Mouse (Mus musculus) midbrain, embryonic 10.5 days (tissue): ENCODE data around the gene Rhoj. TPM values are rescaled to one million over a fixed set of nuclear protein-coding genes. Genes with fewer than 3 reads are reported as not detected.

ENCODE experiments used
- DNase-seq: peaks from one replicate; pipeline ENCODE4 v3.0.0-alpha.2; 2017; ENCODE audit warnings: low spot score
- H3K27ac ChIP-seq: fragments of 300-500 bp; sonication (generic); replicated peaks from 2 replicates; pipeline ENCODE4 v1.5.1; 2016; ENCODE audit warnings: mild to moderate bottlenecking
- H3K27me3 ChIP-seq: fragments of 300-500 bp; sonication (generic); 2 replicates; pipeline ENCODE4 v1.6.1; 2016; ENCODE audit warnings: low read depth, mild to moderate bottlenecking; ENCODE audit not compliant: poor library complexity, severe bottlenecking
- H3K36me3 ChIP-seq: fragments of 300-500 bp; sonication (generic); 2 replicates; pipeline ENCODE4 v1.6.1; 2016; ENCODE audit warnings: mild to moderate bottlenecking, moderate library complexity
- H3K4me1 ChIP-seq: fragments of 300-500 bp; sonication (generic); 2 replicates; pipeline ENCODE4 v1.6.1; 2016
- H3K4me3 ChIP-seq: fragments of 300-500 bp; sonication (generic); 2 replicates; pipeline ENCODE4 v1.5.1; 2016; ENCODE audit warnings: mild to moderate bottlenecking, moderate library complexity
- H3K9me3 ChIP-seq: fragments of 300-500 bp; sonication (generic); replicated peaks from 2 replicates; pipeline ENCODE4 v1.6.1; 2016; ENCODE audit warnings: mild to moderate bottlenecking
- WGBS: fragments of 180-500 bp; shearing (Covaris S2); methylation state at CpG from one replicate; pipeline ENCODE4 v1.1.7; 2016; 5-methylcytosine and 5-hydroxymethylcytosine counted together
- polyA plus RNA-seq: library from polyadenylated mRNA; unstranded; fragments of >200 nt; fragmentation: Nextera tagmentation; extraction: Ambion mirVana; gene quantifications from 2 replicates; pipeline ENCODE4 v1.2.1, GENCODE M21; 2016

Gene Rhoj
- polyA plus RNA-seq, 1 experiment from 2014 or later, result 23.4 TPM

DNA sequence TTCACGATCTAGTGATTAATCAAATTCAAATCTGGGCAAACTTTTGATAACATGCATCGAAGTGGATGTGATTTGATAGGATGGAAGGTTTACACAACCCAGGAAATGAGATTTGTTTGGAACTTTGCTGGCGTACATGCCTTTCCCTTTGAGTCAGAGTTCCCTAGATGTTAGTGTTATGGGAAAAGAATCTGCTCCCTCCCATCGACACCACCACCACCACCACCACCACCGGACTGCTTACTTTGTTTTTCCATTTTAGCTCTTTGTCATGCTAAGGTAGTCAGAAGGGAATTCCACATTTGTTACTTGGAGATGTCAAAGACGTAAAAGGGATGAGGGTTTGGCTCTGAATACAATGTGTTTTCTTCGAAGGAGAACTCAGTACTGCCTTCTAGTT is 46.2 kb downstream of the Rhoj start:
- H3K36me3 ChIP-seq, result no peaks in the 10 kb centered on the region
- 89% methylated on average over 7 of the region's 7 CpGs for WGBS
- no peaks in the 10 kb centered on the region for H3K27me3 ChIP-seq
- no peak overlapping the region for H3K4me3 ChIP-seq
- H3K27ac ChIP-seq, result no peak overlapping the region
- no peaks in the 10 kb centered on the region; the same call in 1 of the 2 replicates for H3K4me1 ChIP-seq
- no peaks in the 10 kb centered on the region for H3K9me3 ChIP-seq
- DNase-seq, result no peak

DNA sequence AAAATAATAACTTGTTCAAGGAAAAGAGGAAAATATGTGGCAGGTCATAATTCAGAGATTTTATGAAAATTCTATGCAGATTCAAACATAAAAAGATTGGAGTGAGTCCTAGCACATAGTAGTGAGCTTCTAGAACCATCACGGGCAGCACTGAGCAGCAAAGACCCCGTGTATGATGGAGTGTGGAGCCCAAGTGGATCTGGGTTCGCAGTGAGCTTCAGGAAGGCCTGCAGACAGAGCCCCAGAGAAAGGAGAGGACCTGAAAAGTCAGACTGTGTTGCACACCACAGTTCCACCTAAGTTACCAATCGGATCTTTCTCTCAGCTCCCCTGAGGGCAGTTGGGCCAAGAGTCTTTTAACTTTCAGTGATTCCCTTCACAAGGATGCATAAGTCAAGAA is 49.7 kb downstream of the Rhoj start:
- Histone ChIP-seq H3K36me3 (no peaks in the 10 kb centered on the region), H3K4me3 (no peak overlapping the region), H3K27me3 (no peaks in the 10 kb centered on the region), H3K9me3 (no peaks in the 10 kb centered on the region), H3K4me1 (no peaks in the 10 kb centered on the region), H3K27ac (no peak overlapping the region)
- DNase-seq, result no peak
- WGBS, result 94% methylated on average over 4 of the region's 4 CpGs

DNA sequence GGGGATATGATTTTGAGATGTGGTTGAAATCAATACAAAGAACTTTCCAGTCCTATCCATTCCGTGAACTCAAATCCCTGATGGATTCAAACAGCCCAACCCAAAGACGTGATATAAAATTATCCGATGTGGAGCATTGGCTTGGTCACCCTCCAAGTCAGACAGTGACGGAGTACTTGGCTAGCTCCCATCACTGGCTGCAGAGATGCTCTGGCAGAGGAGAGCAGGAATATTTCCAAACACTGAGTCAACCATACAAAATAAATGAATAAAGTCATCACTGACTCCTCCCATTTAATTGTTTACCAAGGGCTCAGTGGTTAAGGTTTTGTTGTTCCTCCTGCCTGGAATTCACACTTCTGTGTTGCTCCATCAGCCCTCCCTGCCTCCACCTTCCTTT is 50.6 kb downstream of the Rhoj start:
- WGBS, result 93% methylated on average over 4 of the region's 4 CpGs
- no peak for DNase-seq
- H3K9me3 ChIP-seq, result no peaks in the 10 kb centered on the region
- H3K4me1 ChIP-seq, result no peaks in the 10 kb centered on the region
- no peaks in the 10 kb centered on the region for H3K36me3 ChIP-seq
- no peaks in the 10 kb centered on the region for H3K27me3 ChIP-seq
- H3K4me3 ChIP-seq, result no peak overlapping the region
- no peak overlapping the region for H3K27ac ChIP-seq

DNA sequence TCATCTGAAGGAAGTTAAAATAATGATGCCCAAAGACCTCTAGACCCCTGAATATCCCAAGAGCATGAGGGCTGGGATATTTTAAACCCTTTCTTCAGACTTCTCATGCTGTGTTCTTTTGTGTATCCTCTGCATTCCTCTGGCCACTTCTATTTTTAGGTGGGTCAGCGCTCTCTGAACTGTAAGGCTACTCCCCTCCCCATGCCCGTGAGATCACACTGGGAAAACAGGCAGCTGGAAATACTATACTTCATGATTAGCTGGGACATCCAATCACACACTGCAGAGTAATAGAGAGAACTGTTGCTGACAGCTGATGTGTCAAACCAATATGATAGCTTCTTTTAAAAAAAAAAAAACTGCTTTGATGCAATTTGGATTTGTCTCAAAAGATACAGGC is 51.4 kb downstream of the Rhoj start:
- Histone ChIP-seq H3K4me1 (no peaks in the 10 kb centered on the region), H3K4me3 (no peak overlapping the region), H3K27me3 (no peaks in the 10 kb centered on the region), H3K36me3 (no peaks in the 10 kb centered on the region), H3K27ac (no peak overlapping the region), H3K9me3 (no peaks in the 10 kb centered on the region)
- WGBS, result 56% methylated on average over 2 of the region's 2 CpGs
- no peak for DNase-seq

DNA sequence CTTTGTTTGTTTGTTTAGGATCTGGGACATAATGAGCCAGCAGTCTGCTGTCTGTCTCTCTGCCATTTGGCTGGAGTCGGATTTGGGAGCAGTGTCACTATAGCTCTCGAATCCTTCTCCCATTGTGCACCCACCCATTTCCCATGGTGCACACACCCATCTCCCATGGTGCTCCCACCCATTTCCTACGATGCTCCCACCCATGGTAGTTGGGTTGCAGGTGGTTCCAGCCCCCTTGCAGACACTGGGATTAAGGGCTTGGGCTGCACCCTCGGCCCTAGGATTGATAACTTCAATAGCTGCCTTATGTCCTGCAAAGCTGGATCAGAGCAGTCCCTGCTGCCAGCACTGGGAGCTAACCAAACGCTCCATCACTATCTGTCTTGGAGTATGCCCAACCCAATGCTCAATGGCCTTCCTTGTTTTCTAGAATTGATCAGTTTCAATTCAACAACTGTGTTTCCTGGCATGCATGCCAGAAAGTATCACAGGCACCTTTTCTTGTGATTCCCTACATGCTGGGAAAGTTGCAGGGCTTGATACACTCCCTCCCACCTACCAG is 51.9 kb downstream of the Rhoj start:
- 74% methylated on average over 5 of the region's 5 CpGs for WGBS

DNA sequence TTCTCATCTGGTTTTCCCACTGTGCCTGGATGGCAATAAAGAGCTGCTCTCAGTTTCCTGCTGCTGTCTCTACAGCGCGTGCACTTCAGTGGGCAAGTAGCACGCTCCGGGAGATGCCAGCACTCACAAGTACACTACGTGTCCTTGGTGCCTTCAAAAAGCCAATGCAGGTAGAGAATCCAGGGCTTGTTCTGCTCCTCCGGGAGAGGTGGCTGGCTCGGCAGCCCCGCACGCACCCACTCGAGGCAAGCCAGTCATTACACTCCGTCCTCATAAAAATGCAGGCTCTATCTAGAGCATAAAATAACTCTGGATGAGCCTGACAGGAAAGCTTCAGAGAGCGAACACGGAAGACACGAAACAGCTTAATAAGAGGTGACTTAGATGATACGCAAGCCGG is 54.3 kb downstream of the Rhoj start:
- no peak overlapping the region for H3K27ac ChIP-seq
- H3K4me1 ChIP-seq, result no peaks in the 10 kb centered on the region
- H3K9me3 ChIP-seq, result no peaks in the 10 kb centered on the region
- H3K36me3 ChIP-seq, result no peaks in the 10 kb centered on the region
- no peaks in the 10 kb centered on the region for H3K27me3 ChIP-seq
- 94% methylated on average over 16 of the region's 16 CpGs for WGBS
- H3K4me3 ChIP-seq, result no peak overlapping the region
- DNase-seq, result no peak

More for the DNA sequence above, 51.9 kb downstream of the Rhoj start:
- H3K27me3 ChIP-seq, result no peaks in the 10 kb centered on the region
- H3K4me1 ChIP-seq, result no peaks in the 10 kb centered on the region
- no peak overlapping the region for H3K27ac ChIP-seq
- H3K9me3 ChIP-seq, result no peaks in the 10 kb centered on the region
- no peak for DNase-seq
- H3K4me3 ChIP-seq, result no peak overlapping the region
- H3K36me3 ChIP-seq, result no peaks in the 10 kb centered on the region

DNA sequence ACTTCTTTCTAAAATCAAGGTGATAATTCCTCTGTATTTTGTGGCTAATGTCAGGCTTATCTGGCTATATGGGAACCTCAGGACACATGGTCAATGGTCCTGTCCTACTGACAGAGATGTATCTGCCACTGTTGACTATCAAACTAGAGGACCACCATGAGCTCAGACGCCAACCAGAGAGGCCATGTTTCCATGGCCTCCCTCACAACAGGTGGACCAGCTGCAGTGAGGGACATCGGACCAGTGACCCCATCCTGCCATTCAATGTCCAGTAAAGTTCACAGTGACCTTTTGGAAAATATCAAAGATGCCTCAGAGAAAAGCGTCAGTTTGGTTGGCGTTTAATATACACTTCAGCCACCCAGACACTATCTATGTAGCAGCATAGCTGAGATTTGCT is 56.3 kb downstream of the Rhoj start:
- DNase-seq, result no peak
- Histone ChIP-seq H3K27ac (no peak overlapping the region), H3K9me3 (no peaks in the 10 kb centered on the region), H3K4me3 (no peak overlapping the region), H3K36me3 (no peaks in the 10 kb centered on the region), H3K4me1 (no peaks in the 10 kb centered on the region), H3K27me3 (no peaks in the 10 kb centered on the region)
- WGBS, result 96% methylated on average over 4 of the region's 4 CpGs

DNA sequence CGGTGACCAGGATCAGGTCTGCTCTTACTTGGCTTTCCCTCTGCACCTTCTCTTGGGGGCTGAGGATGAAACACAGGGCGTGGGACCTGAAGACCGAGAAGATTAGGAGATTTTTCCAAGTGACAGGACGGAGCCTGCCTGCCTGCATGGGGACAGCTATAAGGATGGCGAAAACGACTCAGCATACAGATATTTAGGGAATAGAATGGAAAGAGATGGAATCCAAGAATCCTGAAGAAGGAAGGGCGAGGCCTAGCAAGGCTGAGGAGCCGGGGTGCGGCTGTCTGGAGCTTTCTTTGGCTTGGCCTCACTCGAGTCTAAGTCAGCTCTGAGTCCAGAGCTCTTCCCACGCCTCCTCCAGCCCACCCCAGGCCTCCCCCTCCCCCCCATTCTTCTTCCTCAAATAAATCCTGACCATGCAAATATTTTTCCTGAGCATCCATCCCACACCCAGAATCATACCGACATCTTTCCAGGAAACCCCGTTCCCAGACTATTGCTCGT is 57.6 kb downstream of the Rhoj start:
- DNase-seq, result no peak

DNA sequence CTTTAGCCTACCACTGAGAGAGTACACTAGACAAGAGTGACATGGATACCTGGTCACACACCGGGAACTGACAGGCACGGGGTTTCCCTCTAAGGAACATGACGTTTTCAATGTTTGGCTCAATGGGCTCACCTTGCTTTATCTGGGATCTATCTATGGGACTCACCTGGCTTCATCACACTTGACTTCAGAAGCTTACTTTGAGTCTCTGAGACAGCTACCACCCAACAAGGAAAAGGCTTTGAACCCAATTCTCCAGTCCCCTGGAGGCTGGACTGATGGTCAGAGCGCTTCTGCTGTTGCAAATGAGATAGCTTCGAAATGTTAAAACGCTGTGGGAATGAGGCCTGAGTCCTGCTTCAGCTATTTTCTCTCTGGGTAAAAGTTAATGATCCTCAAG is 59.2 kb downstream of the Rhoj start:
- no peaks in the 10 kb centered on the region for H3K36me3 ChIP-seq

More for the DNA sequence above, 57.6 kb downstream of the Rhoj start:
- Histone ChIP-seq H3K27me3 (no peaks in the 10 kb centered on the region), H3K9me3 (no peaks in the 10 kb centered on the region), H3K36me3 (no peaks in the 10 kb centered on the region), H3K4me3 (no peak overlapping the region), H3K4me1 (no peaks in the 10 kb centered on the region), H3K27ac (no peak overlapping the region)
- 90% methylated on average over 14 of the region's 14 CpGs for WGBS

DNA sequence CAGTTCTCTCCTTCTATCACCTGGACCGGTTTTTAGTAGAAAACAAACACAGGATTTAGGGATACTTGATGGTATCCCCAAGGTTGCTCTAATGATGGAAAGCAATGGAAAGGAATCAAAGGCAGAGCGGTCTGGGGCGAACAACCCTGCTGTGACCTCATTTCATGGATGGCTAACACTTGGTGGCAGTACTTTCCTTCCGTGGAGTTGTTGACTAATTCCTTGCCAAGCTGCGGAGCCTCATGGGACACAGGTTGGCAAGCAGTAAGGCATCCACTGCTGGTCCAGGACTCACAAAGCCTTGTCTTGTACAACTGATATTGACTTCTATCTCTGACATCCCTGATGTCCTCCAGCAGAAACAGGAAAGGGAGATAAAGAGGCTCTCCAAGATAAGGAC is 60.4 kb downstream of the Rhoj start:
- Histone ChIP-seq H3K36me3 (no peaks in the 10 kb centered on the region), H3K4me1 (no peaks in the 10 kb centered on the region), H3K4me3 (no peak overlapping the region), H3K27ac (no peak overlapping the region), H3K27me3 (no peaks in the 10 kb centered on the region), H3K9me3 (no peaks in the 10 kb centered on the region)
- WGBS, result 83% methylated on average over 5 of the region's 5 CpGs
- DNase-seq, result no peak

More for the DNA sequence above, 59.2 kb downstream of the Rhoj start:
- no peaks in the 10 kb centered on the region for H3K27me3 ChIP-seq
- 91% methylated on average over 6 of the region's 6 CpGs for WGBS
- H3K4me3 ChIP-seq, result no peak overlapping the region
- H3K9me3 ChIP-seq, result no peaks in the 10 kb centered on the region
- H3K27ac ChIP-seq, result no peak overlapping the region
- DNase-seq, result no peak
- no peaks in the 10 kb centered on the region for H3K4me1 ChIP-seq

DNA sequence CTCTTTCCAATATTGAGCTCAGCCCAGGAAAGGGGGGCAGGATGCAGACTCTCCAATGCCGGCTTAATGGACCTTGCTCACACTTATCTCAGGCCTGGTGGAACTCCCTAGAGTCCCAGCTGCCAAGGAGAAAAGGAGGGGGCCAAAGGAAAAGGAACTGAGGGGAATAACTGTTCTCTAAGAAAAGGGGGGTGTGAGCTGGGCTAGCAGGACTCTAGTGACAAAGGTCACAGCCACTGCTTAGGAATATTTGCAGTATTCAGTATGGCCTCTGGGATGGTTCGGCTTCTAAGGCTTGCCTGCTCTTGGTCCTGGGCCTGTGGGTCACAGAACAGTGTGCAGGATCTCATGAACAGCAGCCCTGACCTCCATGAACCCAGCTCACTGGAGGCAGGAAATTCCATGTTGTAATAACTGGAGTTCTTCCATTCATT is 61.3 kb downstream of the Rhoj start:
- DNase-seq, result no peak
- H3K27ac ChIP-seq, result no peak overlapping the region
- no peak overlapping the region for H3K4me3 ChIP-seq
- WGBS, result 84% methylated on average over 2 of the region's 2 CpGs
- no peaks in the 10 kb centered on the region for H3K27me3 ChIP-seq
- H3K9me3 ChIP-seq, result no peaks in the 10 kb centered on the region
- no peaks in the 10 kb centered on the region for H3K4me1 ChIP-seq
- H3K36me3 ChIP-seq, result no peaks in the 10 kb centered on the region

DNA sequence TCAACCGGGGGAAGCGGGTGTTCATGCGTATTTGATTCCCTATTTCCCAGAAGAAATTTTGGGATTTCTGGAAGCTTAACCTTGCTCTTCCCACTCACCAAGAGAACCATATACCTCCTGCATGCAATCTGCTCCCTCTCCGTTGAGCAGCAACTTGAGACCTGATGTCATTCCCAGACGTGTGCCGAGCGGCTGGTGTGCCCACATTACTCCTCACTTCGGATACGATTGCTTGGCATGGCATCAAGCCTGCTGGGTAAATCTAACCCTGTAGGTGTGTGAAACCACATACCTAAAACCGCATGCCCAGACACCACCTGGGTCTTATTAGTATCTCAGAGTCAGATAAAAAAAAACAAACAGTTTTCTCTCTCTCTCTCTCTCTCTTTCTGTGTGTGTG is 66.3 kb downstream of the Rhoj start:
- no peaks in the 10 kb centered on the region for H3K4me1 ChIP-seq
- no peaks in the 10 kb centered on the region for H3K27me3 ChIP-seq
- H3K36me3 ChIP-seq, result no peaks in the 10 kb centered on the region
- 89% methylated on average over 10 of the region's 10 CpGs for WGBS
- no peak for DNase-seq
- no peaks in the 10 kb centered on the region for H3K9me3 ChIP-seq
- H3K4me3 ChIP-seq, result no peak overlapping the region
- no peak overlapping the region for H3K27ac ChIP-seq

DNA sequence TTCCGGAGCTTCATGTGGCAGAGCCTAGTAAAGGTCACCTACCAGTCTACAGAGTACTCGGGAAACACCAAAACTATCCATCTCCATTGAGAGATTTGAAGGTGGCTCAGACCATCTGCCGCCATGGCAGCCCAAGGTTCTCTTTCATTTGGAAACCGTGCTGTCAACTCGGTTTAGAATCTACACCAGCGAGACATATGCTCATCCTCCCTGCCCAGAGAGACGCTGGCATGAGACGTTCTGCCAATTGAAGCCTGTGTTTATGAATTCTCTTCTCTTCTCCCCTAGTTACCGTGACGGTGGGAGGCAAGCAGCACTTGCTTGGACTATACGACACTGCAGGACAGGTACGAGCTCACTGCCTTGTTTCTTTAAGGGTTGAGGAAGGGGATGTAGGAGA is 66.9 kb downstream of the Rhoj start:
- no peaks in the 10 kb centered on the region for H3K4me1 ChIP-seq
- H3K9me3 ChIP-seq, result no peaks in the 10 kb centered on the region
- H3K27ac ChIP-seq, result no peak overlapping the region
- DNase-seq, result no peak
- H3K36me3 ChIP-seq, result no peaks in the 10 kb centered on the region
- 89% methylated on average over 12 of the region's 12 CpGs for WGBS
- H3K27me3 ChIP-seq, result no peaks in the 10 kb centered on the region
- H3K4me3 ChIP-seq, result no peak overlapping the region

DNA sequence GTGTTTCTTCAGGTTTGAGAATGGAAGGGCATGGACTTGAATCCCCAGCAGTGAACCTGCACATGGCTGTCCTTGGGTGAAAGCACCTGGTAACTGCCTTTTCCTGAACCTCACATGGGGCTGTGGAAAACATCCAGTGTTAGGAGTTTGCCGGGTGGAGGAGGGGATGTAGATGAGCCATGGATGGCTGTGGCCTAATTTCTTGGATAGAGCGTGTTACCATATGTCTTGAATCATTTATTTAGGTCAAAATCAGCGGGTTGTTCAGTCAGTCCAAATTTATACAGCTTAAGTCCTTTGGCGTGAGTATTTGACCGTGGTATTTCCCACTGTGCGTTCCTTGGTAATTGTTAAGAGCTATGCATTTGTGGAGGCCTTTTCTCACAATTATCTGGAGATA is 68.0 kb downstream of the Rhoj start:
- 90% methylated on average over 6 of the region's 6 CpGs for WGBS
- Histone ChIP-seq H3K9me3 (no peaks in the 10 kb centered on the region), H3K27me3 (no peaks in the 10 kb centered on the region), H3K4me3 (no peak overlapping the region), H3K27ac (no peak overlapping the region), H3K36me3 (no peaks in the 10 kb centered on the region), H3K4me1 (no peaks in the 10 kb centered on the region)
- DNase-seq, result no peak
